Mouse (Mus musculus) embryo, embryonic 9.5 days (tissue): Measurements from ENCODE around the gene Myo16.

ENCODE experiments used
- DNase-seq: peaks from one replicate; pipeline ENCODE4 v3.0.0-alpha.2; 2017; ENCODE audit errors: extremely low spot score

The Myo16 gene

DNA sequence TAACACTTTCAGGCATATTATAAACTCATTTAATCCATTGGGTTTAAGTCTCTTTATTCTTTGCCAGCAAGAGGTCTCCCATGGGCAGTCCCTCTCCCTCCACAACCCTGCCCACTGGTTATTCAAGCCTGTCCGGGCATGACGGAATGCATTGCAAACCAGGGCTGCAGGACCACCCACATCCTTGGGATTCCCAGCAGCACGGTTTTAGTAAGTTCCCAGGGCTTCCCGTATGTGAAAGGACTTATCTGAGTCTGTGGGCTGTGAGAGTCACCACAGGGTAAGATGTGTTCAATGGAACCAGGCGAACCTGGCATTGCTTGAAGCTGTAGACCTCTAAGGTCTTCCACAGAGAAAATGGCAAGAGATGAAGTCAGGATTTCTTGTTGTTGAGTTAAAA lies 471.6 kb downstream of the Myo16 start:
- DNase-seq: peak; percentile 61

DNA sequence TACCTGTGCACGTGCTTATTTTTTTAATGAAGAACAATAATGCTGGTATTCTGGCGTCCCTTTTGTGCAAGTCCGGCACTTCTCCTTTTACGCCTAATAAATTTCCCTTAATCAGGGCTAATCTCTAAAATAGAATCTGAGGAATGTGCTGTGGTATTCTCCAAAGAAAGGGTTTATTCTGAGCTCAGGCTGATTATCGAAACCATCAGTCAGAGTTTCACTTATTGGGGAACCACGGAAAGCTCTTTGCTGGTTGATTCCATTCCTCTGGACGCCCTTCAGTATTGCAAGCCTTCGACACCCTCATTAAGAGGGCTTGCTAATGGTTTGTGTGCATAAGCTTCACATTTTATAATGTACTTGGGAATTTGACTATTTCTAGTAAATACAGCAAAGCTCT lies 475.0 kb downstream of the Myo16 start:
- DNase-seq: no peak

DNA sequence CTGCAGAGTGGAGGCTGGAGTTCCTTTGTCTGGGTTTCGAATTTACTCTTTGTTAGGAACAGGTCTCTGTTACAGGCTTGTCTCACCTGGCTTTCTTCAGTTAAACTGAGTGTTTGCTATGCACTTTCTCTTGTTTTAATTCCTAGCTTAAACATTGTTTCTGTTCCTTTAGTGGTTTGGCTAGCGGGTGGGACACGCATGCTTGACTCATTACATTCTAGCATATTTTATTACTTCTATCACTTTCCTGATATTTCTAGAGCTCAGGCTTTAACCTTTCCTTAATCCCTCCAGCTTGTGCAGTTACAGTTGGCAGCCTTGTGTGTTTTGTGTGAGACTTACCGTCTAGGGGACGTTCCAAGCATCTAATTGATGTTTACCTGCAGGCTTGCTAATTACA lies 476.2 kb downstream of the Myo16 start:
- DNase-seq: no peak

DNA sequence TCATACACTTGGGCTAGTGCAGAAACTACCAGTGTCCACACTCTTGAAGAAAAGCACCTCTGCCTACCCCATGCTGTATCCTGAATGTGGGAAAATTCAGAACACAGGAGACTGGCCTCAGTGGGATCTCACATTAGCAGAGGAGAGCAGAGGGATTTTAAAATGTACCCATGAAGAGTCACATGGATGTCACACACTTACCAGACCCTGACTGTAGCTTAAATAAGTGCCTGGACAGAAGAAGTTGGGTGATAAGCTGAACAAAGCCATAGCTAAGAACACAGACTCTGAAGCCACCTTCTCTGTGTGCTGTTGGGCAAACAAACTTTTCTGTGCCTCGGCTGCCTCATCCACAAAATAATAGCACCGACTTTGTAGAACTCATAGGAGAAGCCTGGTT lies 477.3 kb downstream of the Myo16 start:
- no peak for DNase-seq

DNA sequence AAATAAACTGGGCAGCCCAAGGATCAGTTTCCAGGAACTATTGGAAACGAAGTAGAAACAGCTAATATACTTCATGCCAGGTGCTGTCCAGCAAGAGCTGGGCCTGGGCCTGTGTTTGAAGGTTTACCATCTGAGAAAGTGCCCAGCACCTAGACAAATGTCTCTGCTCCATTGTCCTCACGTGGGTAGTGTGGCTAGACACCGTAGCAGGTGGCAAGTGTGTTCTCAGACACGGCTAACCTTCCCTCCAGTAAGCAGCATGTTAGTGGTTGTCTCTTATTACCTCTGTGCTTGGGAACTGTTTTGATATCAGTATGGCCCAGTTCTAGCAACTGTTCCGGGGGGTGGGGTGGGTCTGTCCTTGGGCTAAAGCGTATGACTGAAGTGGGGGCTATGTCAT lies 478.9 kb downstream of the Myo16 start:
- no peak for DNase-seq

DNA sequence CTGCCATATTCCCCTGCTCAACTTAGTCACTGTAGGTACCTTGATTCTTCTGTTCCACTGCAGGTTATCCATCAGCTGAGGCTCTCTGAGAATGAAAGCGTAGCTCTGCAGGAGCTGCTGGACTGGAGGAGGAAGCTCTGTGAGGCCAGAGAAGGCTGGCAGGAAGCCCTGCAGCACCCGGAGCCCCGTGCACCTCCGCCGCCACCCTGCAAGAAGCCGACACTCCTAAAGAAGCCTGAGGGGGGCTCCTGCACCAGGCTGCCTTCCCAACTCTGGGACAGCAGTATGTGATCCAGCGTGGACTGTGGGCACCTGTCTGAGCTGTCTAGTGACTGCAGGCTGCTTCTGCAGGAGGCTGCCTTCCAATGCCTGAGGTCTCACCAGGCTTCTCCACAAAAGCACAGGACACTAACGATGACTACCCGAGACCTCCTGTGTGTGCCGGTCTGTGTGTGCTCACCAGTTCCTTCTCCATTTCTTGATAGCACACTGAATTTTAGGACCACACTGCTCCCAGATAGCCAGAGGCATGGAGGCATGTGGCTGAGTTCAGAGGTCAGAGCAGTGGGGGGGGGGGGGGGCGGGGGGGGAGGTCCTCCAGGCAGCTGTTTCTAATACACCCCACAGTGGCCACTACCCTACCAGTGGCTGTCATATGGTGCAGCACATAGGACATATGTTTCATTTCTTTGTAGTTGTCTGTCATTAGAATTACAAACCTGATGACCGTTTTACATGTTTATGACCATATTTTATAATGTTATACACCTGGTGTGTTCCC lies 479.8 kb downstream of the Myo16 start:
- peak; percentile 42 for DNase-seq

DNA sequence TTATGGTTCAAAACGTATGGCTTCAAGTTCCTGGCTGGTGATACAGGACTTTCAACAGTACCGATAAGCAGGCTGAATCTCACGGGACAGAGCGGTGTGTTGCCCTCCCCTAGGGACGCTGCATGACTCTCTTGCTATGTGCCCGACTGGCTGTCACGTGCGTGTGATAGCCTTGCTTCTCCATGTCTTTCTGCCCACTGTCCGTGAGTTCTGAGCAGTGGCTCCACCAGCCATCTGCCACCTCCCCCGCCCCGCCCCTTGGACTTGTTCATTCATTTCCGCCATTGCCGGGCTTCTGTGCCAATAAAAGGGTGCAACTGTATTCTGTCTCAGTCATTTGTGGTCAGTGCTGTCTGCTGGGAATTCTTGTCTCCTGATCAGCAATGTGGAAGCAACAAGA lies 480.7 kb downstream of the Myo16 start:
- no peak for DNase-seq

DNA sequence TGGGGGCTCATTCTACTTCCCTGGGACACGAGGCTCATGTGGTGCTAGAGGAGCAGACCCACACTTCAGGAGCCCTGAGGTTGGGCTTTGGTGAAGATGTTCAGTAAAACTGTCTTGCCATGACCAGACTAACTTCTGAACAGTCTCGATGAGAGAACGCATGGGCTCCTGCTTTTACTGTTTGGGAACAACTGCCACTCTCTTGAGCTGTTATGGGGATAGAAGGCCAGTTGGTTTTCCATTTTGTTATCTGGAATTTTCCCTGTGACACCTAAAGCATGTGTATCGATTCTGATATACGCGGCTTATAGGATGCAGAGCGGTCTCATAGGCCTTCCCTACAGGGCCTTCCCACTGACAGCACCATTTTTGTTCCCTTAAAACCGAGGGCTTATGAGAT lies 485.2 kb downstream of the Myo16 start:
- no peak for DNase-seq

DNA sequence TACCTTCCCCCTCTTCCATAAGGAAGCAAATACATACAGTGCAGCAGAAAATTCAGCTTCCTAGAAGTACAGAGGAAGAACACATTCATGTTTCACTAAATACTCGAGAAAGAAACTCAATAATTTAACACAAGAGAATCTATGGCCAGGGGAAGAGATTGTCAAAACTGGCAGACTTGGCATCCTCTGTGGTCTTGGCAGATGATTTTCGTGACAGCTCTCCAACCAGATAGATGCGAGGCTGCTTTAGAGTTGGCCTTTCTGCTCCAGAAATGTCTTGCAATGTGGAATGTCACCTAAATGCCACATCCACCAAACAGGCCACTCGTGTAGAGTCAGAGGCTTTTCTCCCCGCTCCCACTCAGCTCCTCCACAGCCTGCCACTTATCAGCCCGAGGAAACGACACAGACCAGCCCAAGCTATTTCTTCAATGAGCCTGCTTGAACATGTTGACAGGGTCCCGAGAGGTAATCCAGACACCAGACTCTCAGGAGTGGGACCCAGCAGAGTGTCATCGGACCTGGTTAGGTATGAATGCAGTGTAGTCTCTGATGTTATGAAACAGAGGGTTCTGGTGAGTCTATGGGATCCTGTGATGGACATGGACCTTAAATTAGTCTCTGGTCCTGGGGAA lies 486.6 kb downstream of the Myo16 start:
- DNase-seq: no peak

DNA sequence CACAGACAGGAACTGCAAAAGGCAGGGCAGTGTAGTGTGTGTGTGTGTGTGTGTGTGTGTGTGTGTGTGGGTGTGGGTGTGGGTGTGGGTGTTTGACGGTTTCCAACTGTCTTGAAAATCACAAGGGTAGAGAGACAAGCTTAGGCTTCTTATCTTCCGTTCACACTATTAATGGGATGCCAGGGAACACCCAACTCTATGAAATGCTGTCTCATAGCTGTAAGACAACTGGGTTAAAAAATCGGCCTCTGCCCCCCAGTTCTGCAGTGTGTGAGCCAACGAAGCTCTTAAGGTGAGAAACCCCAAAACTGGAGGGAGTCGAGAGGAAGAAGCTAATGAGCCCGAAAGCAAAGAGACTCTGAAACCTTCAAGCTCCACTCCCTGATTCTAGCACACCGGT lies 487.1 kb downstream of the Myo16 start:
- DNase-seq: no peak

DNA sequence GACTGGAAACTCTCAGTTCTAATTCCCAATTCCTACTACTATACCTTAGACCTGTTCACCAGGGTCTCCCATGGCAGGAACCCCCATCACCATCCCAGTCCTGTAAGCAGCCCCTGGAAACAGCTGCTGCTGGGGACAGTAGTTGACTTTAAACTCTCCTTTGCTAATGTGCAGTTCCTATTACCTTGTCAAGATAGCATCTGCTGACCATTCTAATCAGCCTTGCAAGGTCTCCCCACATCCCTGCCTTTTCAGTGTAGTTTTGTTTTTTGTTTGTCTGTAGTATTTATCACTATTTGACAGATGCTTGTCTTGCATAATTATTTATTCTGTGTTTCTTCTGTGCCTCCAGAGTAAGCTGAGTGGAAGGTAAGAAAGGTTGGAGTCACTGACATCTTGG lies 487.6 kb downstream of the Myo16 start:
- DNase-seq: no peak

DNA sequence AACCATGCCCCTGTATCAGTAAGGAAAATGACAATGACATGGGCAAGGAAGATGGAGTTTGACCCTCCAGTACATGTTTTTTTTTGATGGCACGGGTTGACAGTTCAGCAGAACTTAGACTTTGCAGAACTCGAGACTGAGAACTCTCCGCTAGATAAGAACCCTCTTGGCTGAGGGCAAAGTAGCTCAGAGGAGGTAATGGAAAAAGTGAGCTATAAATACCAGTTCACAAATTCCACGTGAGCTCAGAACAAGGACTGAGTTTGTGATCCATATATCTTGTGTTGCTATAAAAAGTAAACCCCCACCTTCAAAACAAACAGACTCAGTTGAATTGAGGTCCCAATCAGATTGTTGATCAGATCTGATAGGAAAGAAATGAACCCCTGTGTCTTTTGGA lies 489.5 kb downstream of the Myo16 start:
- DNase-seq: no peak

DNA sequence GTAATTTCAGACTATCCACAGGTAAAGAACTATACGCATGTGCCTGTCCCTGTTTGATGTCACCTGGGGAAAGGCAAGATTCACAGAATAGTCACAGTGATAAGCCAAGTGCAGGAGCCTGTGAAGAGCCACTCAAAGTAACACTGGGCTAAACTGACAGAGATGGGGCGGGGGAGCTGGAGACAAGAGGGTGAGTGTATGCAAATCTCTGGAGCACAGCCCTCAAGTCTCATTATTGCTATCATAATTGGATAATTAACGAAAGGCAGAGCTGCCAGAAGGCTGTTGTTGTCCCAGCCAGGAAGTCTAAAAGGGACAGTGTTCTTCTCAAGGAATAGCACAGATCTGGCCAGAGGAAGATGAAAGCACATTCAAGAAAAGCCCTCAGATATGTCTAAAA lies 490.8 kb downstream of the Myo16 start:
- no peak for DNase-seq

DNA sequence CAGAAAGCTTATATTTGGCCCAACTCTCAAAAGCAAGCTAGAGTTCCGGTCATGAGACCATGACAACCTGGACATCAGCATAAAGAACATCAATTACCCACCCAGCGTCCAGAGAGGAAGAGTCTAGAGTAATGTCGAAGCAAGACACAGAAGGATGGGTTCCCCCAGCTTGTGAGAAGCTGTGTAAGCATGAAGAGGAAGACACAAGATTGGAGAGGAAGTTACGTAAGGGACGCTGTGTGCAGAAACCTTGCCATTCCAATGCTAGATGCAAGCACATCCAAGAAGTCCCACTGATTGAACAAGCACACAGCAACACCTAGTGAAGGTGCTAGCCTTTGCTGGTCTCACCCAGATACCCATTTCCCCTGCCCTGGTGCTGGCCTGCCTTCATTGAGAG lies 492.0 kb downstream of the Myo16 start:
- DNase-seq: no peak

DNA sequence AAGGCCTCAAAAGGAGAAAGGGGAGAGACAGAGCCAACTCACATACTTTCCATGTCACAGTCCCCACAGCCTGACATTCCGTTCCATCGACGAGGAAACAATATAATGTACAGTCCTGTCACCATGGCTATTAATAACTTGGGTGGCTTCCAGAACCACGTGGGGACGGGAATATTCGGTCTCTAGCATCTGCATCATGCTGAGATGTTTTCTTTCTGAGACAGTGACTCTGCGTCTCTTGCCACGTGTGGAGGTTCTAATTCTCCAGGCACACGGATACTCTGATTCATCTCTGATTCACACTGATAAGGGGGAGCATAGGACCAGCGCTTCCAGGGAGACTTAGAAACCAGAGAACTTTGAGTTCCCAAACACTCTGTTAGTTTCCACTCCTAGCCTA lies 492.8 kb downstream of the Myo16 start:
- no peak for DNase-seq

DNA sequence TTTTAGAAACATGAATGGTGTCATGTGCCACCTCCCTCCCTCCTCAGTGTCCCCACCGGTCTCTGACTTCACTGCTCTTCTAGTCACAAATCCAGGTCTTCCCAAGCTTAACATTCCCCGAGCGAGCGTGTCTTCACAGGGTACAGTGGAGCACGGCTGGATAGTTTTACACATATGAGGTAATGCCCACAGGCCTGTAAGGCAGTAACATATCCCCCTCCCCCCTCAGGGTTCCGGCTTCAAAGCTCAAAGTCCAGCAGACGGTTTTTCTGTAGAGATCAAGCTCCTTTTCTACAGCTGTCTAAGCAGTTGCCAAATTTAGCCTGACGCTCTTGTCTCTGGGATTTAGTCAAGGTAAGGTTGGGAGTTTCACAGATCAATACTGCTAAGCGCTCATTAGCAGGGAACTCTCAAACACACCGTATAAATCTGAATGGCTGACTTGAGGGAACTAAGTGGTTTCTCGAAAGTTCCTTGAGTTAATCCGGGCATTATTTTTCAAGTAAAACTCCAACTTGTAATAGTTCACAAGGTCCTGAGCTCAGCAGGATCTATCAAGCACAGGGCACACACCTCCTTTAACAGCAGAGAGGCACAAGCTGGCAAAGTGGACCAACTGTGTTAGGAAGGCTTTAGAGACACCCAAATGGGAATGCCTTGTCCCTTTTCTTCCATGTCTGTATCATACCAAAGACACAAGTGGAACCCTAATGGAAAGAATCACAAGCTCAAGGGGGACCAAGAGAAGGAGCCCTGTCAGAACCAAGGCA lies 498.0 kb downstream of the Myo16 start:
- DNase-seq: no peak

DNA sequence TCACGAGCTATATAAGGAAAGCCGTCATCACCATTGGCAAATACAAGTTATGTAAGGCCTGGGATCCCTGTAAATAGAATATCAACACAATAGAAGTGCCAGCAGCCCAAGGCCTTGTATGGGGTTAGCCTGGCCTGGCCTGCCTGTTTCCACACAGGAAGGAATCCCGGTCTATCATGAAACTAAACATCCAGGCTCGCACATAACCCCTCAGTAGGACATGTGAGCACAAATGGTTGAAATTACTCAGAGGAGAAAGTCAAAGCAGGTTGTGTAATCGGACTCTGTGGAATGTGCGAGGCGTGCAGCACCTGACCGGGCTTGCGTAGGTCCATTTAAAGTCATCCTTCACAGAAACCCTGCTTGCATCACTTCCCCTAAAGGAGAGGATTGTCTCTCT lies 499.6 kb downstream of the Myo16 start:
- no peak for DNase-seq

DNA sequence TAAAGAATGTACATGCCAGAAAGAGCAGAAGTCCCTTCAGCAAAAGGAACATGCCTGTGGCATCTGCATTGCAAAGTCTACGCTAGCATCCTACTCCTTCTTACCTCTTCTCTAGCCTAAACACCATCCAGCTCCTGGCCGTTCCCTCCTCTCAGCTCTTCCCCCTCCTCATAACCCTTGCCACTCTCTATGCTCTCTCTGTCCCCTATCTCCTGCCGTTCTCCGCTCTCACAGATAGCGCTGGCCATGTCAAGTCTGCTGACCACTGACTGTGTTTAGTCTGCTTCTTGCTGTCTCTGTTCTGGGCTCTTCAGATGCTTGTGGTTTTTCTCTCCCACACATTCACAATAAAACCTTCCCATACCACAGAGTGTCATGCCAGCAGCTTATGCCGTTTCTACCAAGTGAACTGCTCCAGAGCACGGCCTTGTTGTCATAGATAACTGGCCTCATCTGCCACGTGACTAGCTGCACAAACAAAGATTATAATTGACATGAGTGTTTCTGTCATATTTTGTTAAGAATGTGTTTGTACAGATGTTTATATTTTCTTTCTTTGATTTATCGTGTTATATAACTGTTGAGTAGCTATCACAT lies 501.3 kb downstream of the Myo16 start:
- no peak for DNase-seq

DNA sequence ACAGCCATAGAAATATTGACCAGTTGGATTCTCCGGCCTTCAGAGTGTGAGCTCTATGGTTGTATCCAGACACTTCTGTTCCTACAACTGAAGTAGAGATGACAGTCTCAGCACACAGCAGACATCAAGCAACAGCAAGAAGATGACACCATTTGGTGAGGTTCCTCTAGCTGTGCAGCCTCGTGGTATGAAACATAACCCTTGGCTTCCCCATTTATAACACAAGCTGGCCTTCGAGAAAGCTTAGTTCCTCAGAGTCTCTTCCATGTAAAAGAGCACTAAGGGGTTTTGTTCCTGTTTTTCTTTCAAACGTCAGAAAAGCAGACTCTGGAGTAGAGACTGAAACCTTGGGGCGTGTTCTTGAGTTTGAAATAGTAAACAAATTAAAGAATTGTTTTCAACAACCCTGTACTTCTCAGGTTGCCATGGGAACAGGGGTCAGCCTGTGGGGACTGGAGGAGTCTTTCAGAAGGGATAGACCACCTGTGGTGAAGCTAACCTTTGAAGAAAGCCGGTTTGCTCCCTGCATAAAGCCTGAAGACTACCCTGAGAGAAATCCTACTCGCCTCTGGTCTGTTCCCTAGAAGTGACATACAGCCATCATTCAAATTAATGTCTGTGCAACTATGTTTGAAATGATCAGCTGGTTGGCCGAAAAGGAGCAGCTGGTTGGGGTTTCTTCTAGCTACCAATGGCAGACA lies 510.2 kb downstream of the Myo16 start:
- DNase-seq: peak; percentile 64

DNA sequence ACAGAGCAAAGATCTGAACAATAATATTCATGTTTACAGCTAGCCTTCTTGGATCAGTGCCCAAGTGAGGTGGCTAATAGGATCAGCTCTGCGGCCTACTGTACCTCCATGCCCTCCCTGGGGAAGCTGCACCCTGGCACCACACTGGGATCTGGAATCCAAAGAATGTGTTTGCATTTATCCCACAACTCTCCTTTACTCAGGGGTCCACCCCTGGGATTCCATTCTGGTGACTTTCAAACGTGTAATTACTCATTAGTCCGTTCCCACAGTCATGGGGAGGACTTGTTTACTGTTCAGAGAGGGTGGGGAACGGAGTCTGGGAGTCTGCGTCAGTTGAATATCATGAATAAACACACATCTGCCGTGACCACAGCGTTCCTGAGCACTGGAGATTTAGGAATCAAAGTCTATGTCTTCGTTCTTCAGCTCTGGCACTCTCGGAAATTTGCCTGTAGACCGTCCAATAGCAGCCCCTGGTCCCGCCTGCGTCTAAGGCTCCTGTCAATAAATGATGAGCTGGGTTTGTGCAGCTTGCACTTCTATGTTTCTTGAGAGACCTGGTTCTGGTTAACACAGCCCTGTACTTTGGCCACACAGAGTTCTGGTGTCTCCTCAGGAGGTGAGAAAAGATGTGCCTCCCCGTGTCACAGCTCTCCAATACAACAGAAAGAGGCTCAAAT lies 511.3 kb downstream of the Myo16 start:
- DNase-seq: peak; percentile 37

DNA sequence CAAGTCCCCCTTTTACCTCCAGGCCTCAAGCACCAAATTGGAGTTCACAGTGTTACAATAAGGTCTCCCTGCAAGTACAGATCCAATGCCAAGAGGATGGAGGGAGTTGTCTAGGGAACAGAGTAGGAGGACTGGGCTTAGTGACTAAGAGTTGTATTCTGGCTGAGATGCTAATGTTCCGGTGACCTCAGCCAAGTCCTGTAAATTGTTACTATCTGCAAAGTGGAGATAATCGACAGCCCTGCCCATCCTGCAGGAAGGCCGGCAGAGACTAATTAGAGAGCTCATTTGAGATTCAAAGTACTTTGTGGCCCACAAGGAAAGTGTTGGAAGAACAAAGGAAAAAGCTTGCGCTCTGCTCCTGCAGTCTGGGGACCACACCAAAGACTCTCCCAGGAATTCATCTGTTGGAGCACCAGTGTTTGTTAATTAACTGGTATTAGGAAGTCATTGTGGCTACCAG lies 512.1 kb downstream of the Myo16 start:
- DNase-seq: no peak
